Mouse (Mus musculus): ENCODE results near the gene Arsg. TPM values are rescaled to one million over a fixed set of nuclear protein-coding genes. Genes with fewer than 3 reads are reported as not detected.
A peak's percentile ranks its signal among the peaks of the same experiment; 100 is the strongest.

The Arsg gene
- polyA plus RNA-seq, 1 experiment from 2014 or later = 3.4 TPM

DNA sequence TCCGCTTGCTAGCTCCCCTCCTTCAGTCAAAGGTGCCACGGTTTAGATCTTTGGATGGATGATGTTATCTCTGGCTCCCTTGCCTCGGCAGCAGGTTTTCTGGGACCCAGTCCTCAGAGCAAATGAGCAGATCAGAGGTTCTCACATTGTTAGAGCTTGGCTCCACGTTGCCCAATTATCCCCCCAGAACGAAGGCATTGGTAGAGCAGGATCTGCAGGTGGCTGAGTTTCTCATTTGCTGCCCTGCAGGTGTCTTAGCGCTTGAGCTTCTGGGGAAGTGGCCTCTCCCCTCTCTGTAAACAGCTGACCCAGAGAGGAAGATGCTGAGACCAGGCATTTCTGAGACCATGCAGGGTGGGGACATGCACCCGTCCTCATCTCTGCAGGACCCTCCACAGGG lies 47.8 kb downstream of the Arsg start:
- H3K9me3 ChIP-seq (replicated peaks) = no peaks in the 10 kb centered on the region
- H3K4me3 ChIP-seq (replicated peaks) = no peak overlapping the region
- H3K36me3 ChIP-seq (replicated peaks) = no peaks in the 10 kb centered on the region
- H3K4me2 ChIP-seq = no peak overlapping the region
- H3K27ac ChIP-seq (replicated peaks) = no peak overlapping the region
- H3K9ac ChIP-seq = no peak overlapping the region
- WGBS (ENCODE audit: insufficient replicate concordance) = 41% methylated on average over 7 of the region's 7 CpGs
- H3K27me3 ChIP-seq = peaks cover 4% of the 10 kb centered on the region; the same call in 1 of the 2 replicates
- peaks cover 37% of the 10 kb centered on the region for H3K4me1 ChIP-seq (replicated peaks)
- no peak for ATAC-seq (ENCODE audit: insufficient read depth)

- Histone ChIP-seq H3K36me3 (replicated peaks) (no peaks in the 10 kb centered on the region), H3K4me3 (replicated peaks) (no peak overlapping the region), H3K9ac (no peak overlapping the region), H3K4me1 (replicated peaks) (peaks cover 10% of the 10 kb centered on the region; the same call in 1 of the 2 replicates), H3K4me2 (no peak overlapping the region), H3K27me3 (no peaks in the 10 kb centered on the region), H3K9me3 (replicated peaks) (no peaks in the 10 kb centered on the region), H3K27ac (replicated peaks) (no peak overlapping the region)
- no peak for ATAC-seq (ENCODE audit: insufficient read depth)
- WGBS (ENCODE audit: insufficient replicate concordance) = 39% methylated on average over 5 of the region's 5 CpGs
These were observed 51.7 kb downstream of the Arsg start for GRCm38 (mm10) chr11:109524869-109525268.

DNA sequence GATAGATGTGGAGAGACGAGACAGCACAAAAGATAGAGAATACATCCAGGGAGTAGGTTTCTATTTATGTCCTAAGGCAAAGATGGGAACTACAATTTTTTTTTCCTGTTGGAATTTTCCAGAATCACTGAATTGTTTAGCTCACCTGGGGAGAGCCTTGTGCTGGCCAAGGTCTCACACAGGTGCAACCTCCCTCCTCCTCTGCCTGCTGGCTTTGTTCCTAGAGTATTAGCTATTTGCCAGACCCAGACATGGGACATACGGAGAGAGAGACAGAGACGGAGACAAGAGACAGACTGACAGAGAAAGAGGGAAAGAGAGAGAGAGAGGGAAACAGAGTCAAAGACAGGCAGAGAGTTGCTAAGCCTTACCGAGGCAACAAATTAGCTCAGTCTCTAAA lies 52.4 kb downstream of the Arsg start:
- peaks cover 7% of the 10 kb centered on the region; the same call in 1 of the 2 replicates for H3K4me1 ChIP-seq (replicated peaks)
- H3K27ac ChIP-seq (replicated peaks) = no peak overlapping the region
- H3K9me3 ChIP-seq (replicated peaks) = no peaks in the 10 kb centered on the region
- H3K4me2 ChIP-seq = no peak overlapping the region
- WGBS (ENCODE audit: insufficient replicate concordance) = 76% methylated on average over 4 of the region's 4 CpGs
- no peak overlapping the region for H3K4me3 ChIP-seq (replicated peaks)
- no peak overlapping the region for H3K9ac ChIP-seq
- H3K36me3 ChIP-seq (replicated peaks) = no peaks in the 10 kb centered on the region
- H3K27me3 ChIP-seq = no peaks in the 10 kb centered on the region
- no peak for ATAC-seq (ENCODE audit: insufficient read depth)

DNA sequence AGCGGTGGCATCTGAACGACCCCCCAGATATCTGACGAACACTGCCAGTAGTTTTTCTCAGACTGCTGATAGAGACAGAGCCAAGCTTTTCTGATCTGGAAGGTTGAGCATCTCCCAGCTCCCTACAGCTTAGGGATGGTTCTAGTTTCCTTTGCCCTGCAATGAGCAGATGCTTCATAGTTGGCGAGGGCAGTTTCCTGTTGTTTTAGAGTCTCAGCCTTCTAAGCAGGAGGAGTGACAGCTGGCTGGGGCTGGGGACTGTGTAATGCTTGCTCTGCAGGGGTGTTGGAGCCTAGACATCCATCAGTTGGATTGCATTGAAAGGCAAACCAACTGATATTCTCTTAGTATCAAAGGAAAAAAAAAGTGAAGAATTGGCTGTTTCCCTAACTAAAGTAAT lies 56.9 kb downstream of the Arsg start:
- 75% methylated on average over 4 of the region's 4 CpGs for WGBS (ENCODE audit: insufficient replicate concordance)
- H3K4me3 ChIP-seq (replicated peaks) = no peak overlapping the region
- H3K27ac ChIP-seq (replicated peaks) = no peak overlapping the region
- H3K36me3 ChIP-seq (replicated peaks) = no peaks in the 10 kb centered on the region
- no peaks in the 10 kb centered on the region for H3K4me1 ChIP-seq (replicated peaks)
- no peaks in the 10 kb centered on the region for H3K27me3 ChIP-seq
- no peaks in the 10 kb centered on the region for H3K9me3 ChIP-seq (replicated peaks)
- H3K9ac ChIP-seq = no peak overlapping the region
- no peak overlapping the region for H3K4me2 ChIP-seq
- ATAC-seq (ENCODE audit: insufficient read depth) = no peak

GRCm38 (mm10) chr11:109535966-109536365 lies 62.8 kb downstream of the Arsg start:
- 81% methylated on average over 6 of the region's 6 CpGs for WGBS (ENCODE audit: insufficient replicate concordance)
- no peak overlapping the region for H3K4me3 ChIP-seq (replicated peaks)
- no peak overlapping the region for H3K4me2 ChIP-seq

GRCm38 (mm10) chr11:109536939-109537338 lies 63.8 kb downstream of the Arsg start:
- H3K4me1 ChIP-seq (replicated peaks) = peaks cover 38% of the 10 kb centered on the region
- no peaks in the 10 kb centered on the region for H3K27me3 ChIP-seq
- no peak for ATAC-seq (ENCODE audit: insufficient read depth)
- no peaks in the 10 kb centered on the region for H3K36me3 ChIP-seq (replicated peaks)
- no peak overlapping the region for H3K4me2 ChIP-seq
- H3K9ac ChIP-seq = no peak overlapping the region
- H3K4me3 ChIP-seq (replicated peaks) = no peak overlapping the region
- H3K9me3 ChIP-seq (replicated peaks) = no peaks in the 10 kb centered on the region
- 71% methylated on average over 5 of the region's 5 CpGs for WGBS (ENCODE audit: insufficient replicate concordance)
- H3K27ac ChIP-seq (replicated peaks) = no peak overlapping the region

More at GRCm38 (mm10) chr11:109535966-109536365, 62.8 kb downstream of the Arsg start:
- Histone ChIP-seq H3K4me1 (replicated peaks) (peaks cover 28% of the 10 kb centered on the region), H3K27me3 (no peaks in the 10 kb centered on the region), H3K9ac (no peak overlapping the region), H3K27ac (replicated peaks) (no peak overlapping the region), H3K36me3 (replicated peaks) (no peaks in the 10 kb centered on the region), H3K9me3 (replicated peaks) (no peaks in the 10 kb centered on the region)
- ATAC-seq (ENCODE audit: insufficient read depth) = no peak

DNA sequence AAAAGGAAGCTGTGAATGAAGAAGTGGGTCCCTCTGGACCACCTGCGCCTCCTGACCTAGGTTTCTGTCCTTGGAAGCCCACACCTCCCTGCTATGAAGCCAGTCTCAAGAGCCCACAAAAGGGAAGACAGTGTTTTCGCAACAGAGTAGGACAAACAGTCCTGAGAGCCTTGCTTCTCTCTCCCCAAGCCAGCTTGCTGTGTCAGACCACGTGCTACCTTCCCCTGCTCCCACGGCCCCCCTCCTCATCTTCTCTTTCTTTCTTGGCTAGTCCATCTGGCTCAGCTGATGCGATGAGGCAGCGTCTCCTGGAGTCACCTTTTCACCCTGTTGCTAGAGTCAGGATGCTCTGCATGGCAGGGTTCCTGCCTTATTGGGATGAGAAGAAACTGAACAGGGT lies 66.1 kb downstream of the Arsg start:
- Histone ChIP-seq H3K4me3 (replicated peaks) (no peak overlapping the region), H3K9ac (no peak overlapping the region), H3K4me2 (no peak overlapping the region), H3K9me3 (replicated peaks) (no peaks in the 10 kb centered on the region), H3K27me3 (no peaks in the 10 kb centered on the region), H3K4me1 (replicated peaks) (peaks cover 52% of the 10 kb centered on the region), H3K27ac (replicated peaks) (no peak overlapping the region), H3K36me3 (replicated peaks) (no peaks in the 10 kb centered on the region)
- ATAC-seq (ENCODE audit: insufficient read depth) = no peak
- WGBS (ENCODE audit: insufficient replicate concordance) = 62% methylated on average over 6 of the region's 6 CpGs

DNA sequence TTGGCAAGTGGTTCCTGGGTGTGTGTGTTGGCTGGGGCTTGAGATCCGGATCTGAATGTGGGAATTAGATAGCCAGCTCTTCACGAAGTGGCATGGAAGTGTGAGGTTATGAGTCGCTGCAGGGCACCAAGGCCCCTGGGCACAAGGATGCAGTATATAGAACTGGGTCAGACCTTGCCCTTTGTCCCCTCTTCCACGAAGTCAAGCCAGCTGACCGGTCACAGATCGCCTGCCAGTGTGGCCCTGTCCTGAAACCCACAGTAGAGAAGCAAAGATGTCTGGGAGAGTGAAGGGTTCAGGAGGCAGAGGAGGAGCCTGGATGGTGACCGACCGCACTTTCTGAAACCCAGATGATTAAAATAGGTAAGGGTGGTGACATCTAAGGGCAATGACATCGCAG lies 70.3 kb downstream of the Arsg start:
- Histone ChIP-seq H3K9ac (no peak overlapping the region), H3K27ac (replicated peaks) (peak overlapping the region; percentile 25; the same call in 1 of the 2 replicates), H3K36me3 (replicated peaks) (no peaks in the 10 kb centered on the region), H3K4me2 (no peak overlapping the region), H3K27me3 (no peaks in the 10 kb centered on the region), H3K4me3 (replicated peaks) (no peak overlapping the region), H3K4me1 (replicated peaks) (peaks cover 85% of the 10 kb centered on the region), H3K9me3 (replicated peaks) (no peaks in the 10 kb centered on the region)
- WGBS (ENCODE audit: insufficient replicate concordance) = 76% methylated on average over 9 of the region's 9 CpGs
- no peak for ATAC-seq (ENCODE audit: insufficient read depth)

DNA sequence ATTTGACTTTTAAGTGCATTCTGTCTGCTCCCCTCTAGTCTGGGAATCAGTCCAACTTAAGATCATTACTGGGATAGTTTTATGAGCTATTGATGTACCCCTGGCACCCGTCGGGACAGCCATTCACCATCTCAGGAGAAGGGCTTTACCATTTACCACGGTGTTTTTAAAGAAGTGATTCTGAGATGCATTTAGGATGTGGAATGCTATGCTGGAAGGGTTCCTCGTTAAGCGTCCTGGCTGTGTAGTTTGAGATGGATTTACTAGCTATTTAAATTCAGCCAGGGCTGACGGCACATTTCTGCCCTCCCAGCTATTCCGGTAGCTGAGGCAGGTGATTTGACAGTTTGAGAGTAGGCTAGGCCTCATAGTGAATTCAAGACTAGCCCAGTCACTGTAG lies 71.3 kb downstream of the Arsg start:
- H3K4me1 ChIP-seq (replicated peaks) = peaks cover 85% of the 10 kb centered on the region
- H3K36me3 ChIP-seq (replicated peaks) = no peaks in the 10 kb centered on the region
- no peak overlapping the region for H3K9ac ChIP-seq
- WGBS (ENCODE audit: insufficient replicate concordance) = 75% methylated on average over 7 of the region's 7 CpGs
- H3K27ac ChIP-seq (replicated peaks) = peak overlapping the region; percentile 76
- H3K4me2 ChIP-seq = no peak overlapping the region
- ATAC-seq (ENCODE audit: insufficient read depth) = no peak
- no peaks in the 10 kb centered on the region for H3K27me3 ChIP-seq
- H3K9me3 ChIP-seq (replicated peaks) = no peaks in the 10 kb centered on the region
- H3K4me3 ChIP-seq (replicated peaks) = no peak overlapping the region

GRCm38 (mm10) chr11:109545265-109545664 lies 72.1 kb downstream of the Arsg start:
- Histone ChIP-seq H3K4me2 (peak overlapping the region; percentile 60), H3K36me3 (replicated peaks) (no peaks in the 10 kb centered on the region), H3K27ac (replicated peaks) (peak overlapping the region; percentile 76), H3K4me1 (replicated peaks) (peaks cover 86% of the 10 kb centered on the region), H3K9ac (peak overlapping the region; percentile 46; the same call in 1 of the 2 replicates), H3K9me3 (replicated peaks) (no peaks in the 10 kb centered on the region), H3K27me3 (no peaks in the 10 kb centered on the region), H3K4me3 (replicated peaks) (peak overlapping the region; percentile 26; the same call in 1 of the 2 replicates)
- WGBS (ENCODE audit: insufficient replicate concordance) = 12% methylated on average over 7 of the region's 7 CpGs
- ATAC-seq (ENCODE audit: insufficient read depth) = peak; percentile 13; the same call in 1 of the 2 replicates

GRCm38 (mm10) chr11:109545700-109546143 lies 72.5 kb downstream of the Arsg start:
- Histone ChIP-seq H3K9me3 (replicated peaks) (no peaks in the 10 kb centered on the region), H3K9ac (peak overlapping the region; percentile 46), H3K4me1 (replicated peaks) (peaks cover 86% of the 10 kb centered on the region), H3K36me3 (replicated peaks) (no peaks in the 10 kb centered on the region), H3K4me3 (replicated peaks) (peak overlapping the region; percentile 26), H3K27ac (replicated peaks) (peak overlapping the region; percentile 76), H3K27me3 (no peaks in the 10 kb centered on the region), H3K4me2 (peak overlapping the region; percentile 60)
- ATAC-seq (ENCODE audit: insufficient read depth) = no peak
- WGBS (ENCODE audit: insufficient replicate concordance) = 29% methylated on average over 12 of the region's 12 CpGs

Measured in liver, embryonic 15.5 days (tissue).